Mouse (Mus musculus) kidney, embryonic 16.5 days (tissue): ENCODE measurements around the gene Hmga1. TPM values are rescaled to one million over a fixed set of nuclear protein-coding genes. Genes with fewer than 3 reads are reported as not detected.

ENCODE experiments used
- ATAC-seq: fragments of 200-750 bp; cut with Nextera tagmentation; 2 replicates; pipeline ENCODE4 v1.8.0; 2017; ENCODE audit warnings: moderate TSS enrichment; ENCODE audit not compliant: low FRiP score, low TSS enrichment
- H3K27ac ChIP-seq: fragments of 300-500 bp; sonication (generic); 2 replicates; pipeline ENCODE4 v1.5.1; 2014; ENCODE audit warnings: low read length
- H3K27me3 ChIP-seq: fragments of 300-500 bp; sonication (generic); 2 replicates; pipeline ENCODE4 v1.6.1; 2014; ENCODE audit warnings: low read length, control low read depth, mixed read lengths; ENCODE audit not compliant: insufficient read depth
- H3K36me3 ChIP-seq: fragments of 300-500 bp; sonication (generic); 2 replicates; pipeline ENCODE4 v1.6.1; 2014; ENCODE audit warnings: low read length, control low read depth, mixed read lengths; ENCODE audit not compliant: insufficient read depth
- H3K4me1 ChIP-seq: fragments of 300-500 bp; sonication (generic); 2 replicates; pipeline ENCODE4 v1.6.1; 2014; ENCODE audit warnings: low read length, control low read depth, mixed read lengths; ENCODE audit not compliant: insufficient read depth
- H3K4me2 ChIP-seq: fragments of 300-500 bp; sonication (generic); replicated peaks from 2 replicates; pipeline ENCODE4 v1.6.1; 2014; ENCODE audit warnings: low read depth, low read length
- H3K4me3 ChIP-seq: fragments of 300-500 bp; sonication (generic); 2 replicates; pipeline ENCODE4 v1.5.1; 2014; ENCODE audit warnings: mild to moderate bottlenecking, low read length
- H3K9ac ChIP-seq: fragments of 300-500 bp; sonication (generic); replicated peaks from 2 replicates; pipeline ENCODE4 v1.6.1; 2014; ENCODE audit warnings: low read length
- H3K9me3 ChIP-seq: fragments of 300-500 bp; sonication (generic); 2 replicates; pipeline ENCODE4 v1.6.1; 2016; ENCODE audit warnings: low read length, control low read depth
- WGBS: fragments of 180-500 bp; shearing (Covaris S2); extraction: QIAGEN DNeasy Blood & Tissue Kit; methylation state at CpG from one replicate; pipeline ENCODE4 v1.1.7; 2014; 5-methylcytosine and 5-hydroxymethylcytosine counted together
- polyA plus RNA-seq: library from polyadenylated mRNA; unstranded; fragments of >200 nt; fragmentation: Nextera tagmentation; extraction: Ambion mirVana; gene quantifications from 2 replicates; pipeline ENCODE4 v1.2.1, GENCODE M21; 2015

The Hmga1 gene
- polyA plus RNA-seq, 1 experiment from 2014 or later: 257 TPM

DNA sequence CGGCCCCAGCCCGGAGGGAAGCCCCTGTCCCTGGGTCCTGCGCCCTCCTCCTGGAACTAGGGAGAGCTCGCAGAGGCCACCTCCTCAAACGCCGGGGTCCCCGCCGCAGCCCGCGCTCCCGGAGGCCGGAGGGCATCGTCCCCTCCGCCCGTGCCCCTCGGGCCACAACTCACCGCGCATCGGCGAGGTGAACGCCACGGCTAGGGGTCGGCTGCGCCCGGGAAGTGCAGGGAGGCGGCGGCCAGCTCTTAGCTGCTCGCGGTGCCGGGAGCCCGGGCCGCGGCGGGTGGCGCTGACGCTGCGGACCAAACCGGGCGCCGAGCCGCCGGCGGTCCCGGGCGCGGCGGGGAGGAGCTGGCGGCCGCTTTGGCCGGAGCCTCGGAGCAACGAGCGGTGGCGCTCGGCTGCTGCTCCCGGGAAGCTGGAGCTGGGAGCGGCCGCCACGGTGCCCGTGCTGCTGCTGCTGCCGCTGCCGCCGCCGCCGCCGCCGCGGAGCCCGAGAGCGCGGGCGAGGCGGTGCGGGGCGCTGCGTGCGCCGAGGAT lies 43.6 kb upstream of the Hmga1 start:
- peak overlapping the region; percentile 59 for H3K4me3 ChIP-seq
- H3K9me3 ChIP-seq: no peaks in the 10 kb centered on the region
- WGBS: under 1% methylated on average over 63 of the region's 78 CpGs
- peak; percentile 9; the same call in 1 of the 2 replicates for ATAC-seq
- H3K36me3 ChIP-seq: no peaks in the 10 kb centered on the region
- H3K4me2 ChIP-seq: peak overlapping the region; percentile 100
- peaks cover 23% of the 10 kb centered on the region for H3K4me1 ChIP-seq
- peak overlapping the region; percentile 68 for H3K9ac ChIP-seq
- H3K27me3 ChIP-seq: peaks cover 72% of the 10 kb centered on the region
- H3K27ac ChIP-seq: no peak overlapping the region

DNA sequence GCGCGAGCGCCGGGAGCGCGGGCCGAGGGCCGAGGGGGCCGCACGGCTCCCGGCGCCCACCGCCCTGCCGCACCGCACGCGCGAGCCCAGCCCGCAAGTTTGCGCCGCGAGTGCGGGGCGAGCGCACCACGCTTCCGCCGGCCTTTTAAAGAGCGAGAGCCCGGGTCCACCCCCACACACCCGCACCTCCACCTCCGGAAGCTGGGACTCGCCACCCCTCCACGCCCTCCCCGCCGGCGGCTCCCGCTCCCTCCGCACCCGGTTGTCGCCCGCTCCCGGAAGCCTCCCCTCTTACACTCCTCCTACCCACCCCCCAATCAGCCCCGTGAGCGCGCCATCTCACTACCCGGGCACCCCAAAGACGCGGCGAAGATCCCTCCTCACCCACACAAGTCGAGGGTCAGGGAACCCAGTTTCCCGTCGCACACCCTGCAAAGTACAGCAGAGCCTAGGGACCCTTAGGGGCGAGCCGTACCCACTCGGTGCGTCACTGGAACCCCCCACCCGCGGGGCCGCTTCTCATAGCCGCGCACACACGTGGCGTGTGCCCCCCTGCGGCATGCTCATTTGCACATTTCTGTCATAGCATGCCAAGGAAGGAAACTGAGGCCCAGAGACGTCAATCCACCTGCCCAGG lies 42.9 kb upstream of the Hmga1 start:
- Histone ChIP-seq H3K4me2 (peak overlapping the region; percentile 100), H3K27ac (no peak overlapping the region), H3K9ac (peak overlapping the region; percentile 68), H3K36me3 (no peaks in the 10 kb centered on the region), H3K9me3 (no peaks in the 10 kb centered on the region), H3K4me3 (peak overlapping the region; percentile 59), H3K27me3 (peaks cover 79% of the 10 kb centered on the region), H3K4me1 (peaks cover 18% of the 10 kb centered on the region)
- no peak for ATAC-seq
- 1% methylated on average over 38 of the region's 66 CpGs for WGBS

DNA sequence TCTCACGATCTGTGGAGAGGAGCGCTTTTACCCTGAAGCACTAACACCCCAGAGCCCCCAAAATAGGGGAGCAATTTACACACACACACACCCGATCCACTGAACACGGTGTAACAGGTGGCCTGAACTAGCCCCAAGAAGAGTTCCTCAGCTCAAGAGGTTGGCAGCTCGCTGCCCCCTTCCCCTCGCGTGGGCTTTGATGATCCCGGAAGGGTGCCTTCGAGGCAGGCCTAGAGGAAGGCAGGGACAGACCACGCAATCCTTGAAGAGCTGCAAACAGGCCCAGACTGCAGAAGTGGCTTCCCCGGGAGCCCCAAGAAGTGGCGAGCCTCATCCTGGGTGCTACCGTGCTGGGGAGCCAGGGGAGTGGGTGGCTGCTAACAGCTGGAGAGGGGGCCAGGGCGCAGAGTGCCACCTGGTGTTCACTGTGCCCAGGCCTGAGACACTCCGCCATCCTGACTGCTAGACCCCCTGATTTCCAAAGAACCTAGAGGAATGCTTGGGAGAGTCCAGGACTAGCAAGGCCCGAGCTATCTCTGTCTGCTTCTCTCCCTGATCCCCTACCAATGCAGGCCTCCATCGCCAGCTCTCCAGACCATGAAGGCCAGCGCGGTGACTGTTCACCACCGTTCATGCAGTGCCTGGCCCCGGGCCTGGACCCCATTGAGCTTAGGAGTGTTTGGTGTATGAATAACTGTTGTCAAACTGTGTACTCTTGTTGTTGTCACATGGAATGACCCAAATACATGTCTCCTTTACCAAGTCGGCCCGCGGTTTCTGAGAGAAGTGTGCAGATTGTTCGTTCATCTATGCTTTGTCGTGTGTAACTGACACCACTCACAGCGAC lies 42.2 kb upstream of the Hmga1 start:
- peaks cover 86% of the 10 kb centered on the region for H3K27me3 ChIP-seq
- no peaks in the 10 kb centered on the region for H3K36me3 ChIP-seq
- H3K27ac ChIP-seq: no peak overlapping the region
- WGBS: 33% methylated on average over 27 of the region's 27 CpGs
- H3K9me3 ChIP-seq: no peaks in the 10 kb centered on the region
- ATAC-seq: no peak
- no peak overlapping the region for H3K9ac ChIP-seq
- H3K4me1 ChIP-seq: peaks cover 18% of the 10 kb centered on the region
- H3K4me3 ChIP-seq: peak overlapping the region; percentile 59
- peak overlapping the region; percentile 100 for H3K4me2 ChIP-seq

DNA sequence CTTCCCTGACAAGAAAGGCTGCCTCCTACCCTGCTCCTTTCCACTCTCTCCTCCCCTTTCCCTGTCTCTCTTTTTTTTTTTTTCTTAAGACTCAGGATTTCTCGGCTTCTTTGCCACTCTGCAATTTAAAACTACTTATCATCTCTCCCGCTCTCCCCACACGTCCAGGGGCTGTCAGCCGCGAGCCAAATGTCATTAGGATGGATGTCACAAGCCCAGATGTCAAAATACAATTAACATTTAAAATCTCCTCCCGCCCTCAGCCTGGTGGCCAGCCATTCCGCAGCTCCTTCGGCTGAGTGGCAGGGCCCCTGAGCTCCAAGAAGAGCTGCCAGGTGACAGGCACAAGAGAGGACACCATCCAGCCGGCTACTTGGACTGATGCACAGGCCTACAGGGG lies 38.0 kb upstream of the Hmga1 start:
- Histone ChIP-seq H3K4me1 (peaks cover 9% of the 10 kb centered on the region), H3K9ac (no peak overlapping the region), H3K27me3 (peaks cover 73% of the 10 kb centered on the region), H3K4me2 (no peak overlapping the region), H3K4me3 (no peak overlapping the region), H3K36me3 (no peaks in the 10 kb centered on the region), H3K27ac (no peak overlapping the region), H3K9me3 (no peaks in the 10 kb centered on the region)
- ATAC-seq: no peak
- 20% methylated on average over 9 of the region's 9 CpGs for WGBS

DNA sequence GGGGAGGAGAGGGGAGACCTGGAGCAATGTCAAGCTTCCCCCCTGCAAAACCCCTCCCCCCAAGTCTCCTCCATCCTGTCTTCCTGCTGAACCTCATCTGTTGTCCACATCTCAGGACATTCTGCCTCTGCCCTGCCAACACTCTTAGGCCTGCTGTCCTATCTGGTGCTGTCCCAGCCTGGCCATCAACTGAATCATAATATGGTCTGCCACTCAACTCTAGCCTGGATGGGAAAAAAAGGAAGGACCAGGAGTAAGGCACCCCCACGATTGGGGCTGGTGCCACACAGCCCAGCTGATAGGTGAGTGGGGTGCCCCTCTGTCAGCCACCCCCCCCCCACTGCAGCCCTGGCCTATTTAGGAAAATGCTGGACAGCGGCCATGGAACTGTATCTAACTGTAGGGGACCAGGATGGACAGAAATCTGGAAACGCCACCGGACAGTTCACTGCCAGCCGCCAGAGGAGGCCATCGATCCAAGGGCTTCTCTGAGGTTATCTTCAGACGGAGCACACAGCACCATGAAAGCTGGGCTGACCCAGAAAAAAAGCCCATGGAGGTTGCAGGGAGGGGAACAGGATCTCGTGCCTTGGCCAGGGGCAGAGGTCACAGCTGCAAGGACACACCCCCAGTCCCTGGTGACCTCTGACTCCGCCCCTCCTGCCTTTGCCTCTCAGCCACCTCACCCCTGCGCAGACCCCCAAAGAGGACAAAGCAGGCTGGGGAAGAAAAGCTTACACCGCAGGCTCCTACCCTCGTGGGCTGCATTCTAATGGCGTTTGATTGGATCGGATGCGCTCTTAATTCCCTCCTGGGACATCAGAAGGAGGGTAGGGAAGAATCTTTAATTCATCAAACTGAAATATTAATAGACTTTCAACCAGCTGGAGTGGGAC lies 37.3 kb upstream of the Hmga1 start:
- ATAC-seq: no peak
- peaks cover 66% of the 10 kb centered on the region for H3K27me3 ChIP-seq
- 54% methylated on average over 15 of the region's 15 CpGs for WGBS

DNA sequence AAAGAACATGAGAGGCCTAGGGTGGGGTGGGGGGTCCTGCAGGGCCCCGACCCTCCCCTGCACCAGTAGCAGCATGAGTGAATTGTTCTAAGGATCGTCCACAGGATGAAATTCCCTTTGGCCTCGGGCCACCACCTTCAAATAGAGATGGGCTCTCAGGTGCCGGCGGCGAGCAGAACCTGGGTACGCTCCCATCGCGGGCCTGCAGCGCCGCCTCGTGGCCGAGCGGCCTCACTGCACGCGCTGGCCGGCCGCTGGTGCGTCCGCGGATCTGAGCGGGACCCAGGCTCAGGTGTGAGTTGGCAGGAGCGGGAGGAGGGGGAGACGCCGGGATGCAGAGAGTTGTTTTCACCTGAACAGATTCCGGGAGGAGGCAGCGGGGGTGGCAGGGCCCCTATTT lies 35.7 kb upstream of the Hmga1 start:
- Histone ChIP-seq H3K36me3 (no peaks in the 10 kb centered on the region), H3K4me3 (no peak overlapping the region), H3K4me1 (peaks cover 2% of the 10 kb centered on the region; the same call in 1 of the 2 replicates), H3K27ac (no peak overlapping the region), H3K27me3 (peaks cover 50% of the 10 kb centered on the region), H3K9ac (no peak overlapping the region), H3K4me2 (peak overlapping the region; percentile 15; the same call in 1 of the 2 replicates), H3K9me3 (0 out of 2 replicates have a peak, but pooled peaks cover 2% of the 10 kb centered on the region)
- peak; percentile 60; the same call in 1 of the 2 replicates for ATAC-seq
- WGBS: under 1% methylated on average over 27 of the region's 27 CpGs

More for the DNA sequence above, 37.3 kb upstream of the Hmga1 start:
- Histone ChIP-seq H3K27ac (no peak overlapping the region), H3K4me1 (peaks cover 2% of the 10 kb centered on the region), H3K9ac (no peak overlapping the region), H3K4me3 (no peak overlapping the region), H3K9me3 (no peaks in the 10 kb centered on the region), H3K36me3 (no peaks in the 10 kb centered on the region), H3K4me2 (no peak overlapping the region)

DNA sequence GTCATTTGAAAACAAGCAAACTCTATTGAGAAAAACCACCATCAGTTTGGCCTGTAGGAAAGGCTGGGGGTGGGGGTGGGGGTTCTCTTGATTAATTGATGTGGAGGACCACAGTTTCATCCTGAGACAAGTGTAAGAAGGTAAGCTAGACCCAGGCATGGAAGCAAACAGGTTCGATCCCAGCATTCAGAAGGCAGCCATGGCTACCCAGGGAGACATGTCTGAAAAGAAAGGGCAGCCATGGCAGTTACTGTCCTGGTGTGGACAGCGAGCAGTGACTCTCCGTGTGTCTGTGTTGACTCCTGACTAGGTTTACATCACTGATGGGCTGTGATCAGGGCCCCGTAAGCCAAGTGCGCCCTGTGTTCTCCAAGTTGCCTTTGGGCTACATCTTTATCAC lies 35.0 kb upstream of the Hmga1 start, which contains the start of gene Grm4:
Gene Grm4 (minus strand): TSS at position 101 of the 400 bp plus-strand sequence.
- H3K9ac ChIP-seq: no peak within 1 kb of the TSS
- H3K4me2 ChIP-seq: peak within 1 kb of the TSS; percentile 15; the same call in 1 of the 2 replicates
- H3K4me3 ChIP-seq: no peak within 1 kb of the TSS
- no peak for ATAC-seq
- H3K27ac ChIP-seq: no peak within 1 kb of the TSS
- H3K9me3 ChIP-seq: 0 out of 2 replicates have a peak, but pooled peaks cover 2% of the 10 kb centered on the region
- H3K4me1 ChIP-seq: peaks cover 2% of the 10 kb centered on the region; the same call in 1 of the 2 replicates
- peaks cover 45% of the 10 kb centered on the region for H3K27me3 ChIP-seq
- no peaks in the 10 kb centered on the region for H3K36me3 ChIP-seq
- 81% methylated on average over 5 of the region's 5 CpGs for WGBS

DNA sequence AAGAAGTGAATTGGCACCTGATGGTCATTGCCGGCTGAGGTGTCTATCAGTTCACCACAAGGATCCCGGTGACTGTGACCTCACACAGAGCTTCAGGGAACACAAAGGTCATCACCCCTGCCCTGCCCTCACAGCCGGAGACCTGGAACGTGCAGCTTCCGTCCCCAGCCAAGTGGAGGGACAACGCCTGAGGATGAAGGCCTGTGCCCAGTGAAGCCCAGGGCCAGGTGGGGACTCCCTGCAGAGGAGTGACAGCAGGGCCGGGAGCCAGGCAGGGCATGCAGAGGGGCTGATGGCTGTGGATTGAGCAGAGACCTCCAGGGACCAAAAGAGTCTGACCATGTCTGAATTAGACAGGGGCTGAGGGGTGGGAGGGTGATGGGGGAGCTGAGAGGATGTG lies 33.2 kb upstream of the Hmga1 start:
- H3K4me2 ChIP-seq: no peak overlapping the region
- H3K9ac ChIP-seq: no peak overlapping the region
- H3K27me3 ChIP-seq: peaks cover 34% of the 10 kb centered on the region
- no peak overlapping the region for H3K4me3 ChIP-seq
- WGBS: 51% methylated on average over 7 of the region's 7 CpGs
- 0 out of 2 replicates have a peak, but pooled peaks cover 2% of the 10 kb centered on the region for H3K9me3 ChIP-seq
- peaks cover 6% of the 10 kb centered on the region; the same call in 1 of the 2 replicates for H3K4me1 ChIP-seq
- H3K27ac ChIP-seq: no peak overlapping the region
- no peaks in the 10 kb centered on the region for H3K36me3 ChIP-seq
- no peak for ATAC-seq

DNA sequence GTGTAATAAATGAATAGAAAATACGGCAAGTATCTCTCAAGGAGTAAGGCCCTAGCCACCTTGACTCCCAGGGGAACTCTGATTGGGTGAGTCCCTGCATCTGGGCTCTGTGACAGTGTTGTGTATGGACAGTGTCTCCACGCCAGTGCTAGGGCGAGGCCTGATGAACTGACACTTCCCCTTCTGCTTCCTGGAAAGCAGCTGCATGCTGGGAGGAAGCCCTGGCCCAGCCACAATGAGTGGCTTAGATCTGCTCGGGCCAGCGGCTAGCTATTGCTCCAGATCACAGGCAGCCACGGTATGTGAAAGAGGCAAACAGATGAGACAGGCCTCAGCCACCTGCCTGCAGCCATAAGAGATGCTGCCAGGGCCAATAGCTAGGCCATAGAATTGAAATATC lies 29.1 kb upstream of the Hmga1 start:
- no peak for ATAC-seq
- 74% methylated on average over 6 of the region's 6 CpGs for WGBS

More for the DNA sequence above, 29.1 kb upstream of the Hmga1 start:
- no peaks in the 10 kb centered on the region for H3K27me3 ChIP-seq
- no peak overlapping the region for H3K4me2 ChIP-seq
- no peak overlapping the region for H3K9ac ChIP-seq
- H3K9me3 ChIP-seq: 0 out of 2 replicates have a peak, but pooled peaks cover 2% of the 10 kb centered on the region
- peaks cover 4% of the 10 kb centered on the region; the same call in 1 of the 2 replicates for H3K4me1 ChIP-seq
- no peak overlapping the region for H3K4me3 ChIP-seq
- H3K27ac ChIP-seq: no peak overlapping the region
- H3K36me3 ChIP-seq: no peaks in the 10 kb centered on the region
